Mouse (Mus musculus): ENCODE results near the gene 0610037L13Rik.

DNA sequence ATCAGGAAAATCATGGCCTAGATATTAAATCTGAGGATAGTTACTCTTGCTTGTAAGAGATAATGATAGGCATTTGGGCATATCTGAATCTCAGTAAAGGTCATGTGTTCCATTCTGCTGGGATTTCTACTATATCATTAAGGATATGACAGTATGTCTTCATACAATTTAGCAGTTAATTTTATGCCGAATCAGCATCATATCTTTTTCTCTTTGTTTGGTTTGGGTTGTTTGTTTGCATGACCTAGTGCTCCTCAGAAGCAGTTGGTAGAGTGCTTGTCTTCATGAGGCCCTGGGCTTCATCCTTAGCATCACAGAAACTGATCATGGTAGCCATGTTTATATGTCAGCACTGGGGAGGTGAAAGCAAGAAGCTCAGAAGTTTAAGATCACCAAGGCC, 8.0 kb upstream of the 0610037L13Rik start:
- no peak for TF ChIP-seq CTCF (IDR thresholded peaks at IDR 0.05; ENCODE audit: extremely low read depth, insufficient read depth, insufficient read length, insufficient replicate concordance)
- no peak for TF ChIP-seq POLR2A (IDR thresholded peaks at IDR 0.05; ENCODE audit: low read depth, low read length)

Measured in spleen, adult 2 months (tissue).